Mouse (Mus musculus): Measurements from ENCODE around the gene Tbc1d2.
"Not testable (repeated sequence)": the region's sequence is repeated elsewhere in the genome, so short reads cannot be mapped to it uniquely, and the experiment has no call there.

Tbc1d2 gene

GRCm38 (mm10) chr4:46641283-46641682, 8.7 kb downstream of the Tbc1d2 start:
- no peak for DNase-seq

- no peak for DNase-seq
Observed at GRCm38 (mm10) chr4:46639866-46640265, 10.1 kb downstream of the Tbc1d2 start.

GRCm38 (mm10) chr4:46637250-46637649, 12.8 kb downstream of the Tbc1d2 start:
- DNase-seq, result not testable (repeated sequence)

DNA sequence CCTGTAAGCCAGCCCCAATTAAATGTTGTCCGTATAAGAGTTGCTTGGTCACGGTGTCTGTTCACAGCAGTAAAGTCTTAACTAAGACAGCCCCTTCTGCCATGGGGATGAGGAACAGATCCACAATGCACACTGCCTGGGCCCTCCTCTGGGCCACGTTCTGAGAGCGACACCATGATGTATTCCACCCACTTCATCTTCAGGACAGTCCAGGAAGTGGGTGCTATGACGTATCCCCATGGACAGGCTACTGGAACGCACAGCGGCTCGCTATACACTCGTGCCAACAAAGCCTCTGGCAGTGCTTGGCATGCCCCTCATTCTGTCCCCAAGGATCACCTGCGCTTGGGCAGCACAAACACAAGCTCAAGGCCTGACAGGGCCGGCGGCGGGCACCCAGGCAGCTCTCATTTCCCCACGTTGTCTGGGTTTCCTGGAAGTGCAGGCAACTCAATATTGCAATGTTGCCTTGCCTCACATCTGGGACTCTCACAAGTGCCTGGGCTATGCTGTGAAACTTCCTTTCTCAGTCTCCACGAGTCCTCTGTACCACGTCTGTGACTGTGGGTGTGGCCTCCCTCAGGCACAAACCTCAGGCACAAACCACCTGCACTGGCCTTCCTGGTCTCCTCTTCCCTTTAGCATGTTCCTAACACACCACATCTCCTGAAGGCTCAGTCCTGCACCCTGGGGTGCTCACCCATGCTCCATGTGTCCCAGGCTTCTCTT, 14.1 kb downstream of the Tbc1d2 start:
- no peak for DNase-seq

DNA sequence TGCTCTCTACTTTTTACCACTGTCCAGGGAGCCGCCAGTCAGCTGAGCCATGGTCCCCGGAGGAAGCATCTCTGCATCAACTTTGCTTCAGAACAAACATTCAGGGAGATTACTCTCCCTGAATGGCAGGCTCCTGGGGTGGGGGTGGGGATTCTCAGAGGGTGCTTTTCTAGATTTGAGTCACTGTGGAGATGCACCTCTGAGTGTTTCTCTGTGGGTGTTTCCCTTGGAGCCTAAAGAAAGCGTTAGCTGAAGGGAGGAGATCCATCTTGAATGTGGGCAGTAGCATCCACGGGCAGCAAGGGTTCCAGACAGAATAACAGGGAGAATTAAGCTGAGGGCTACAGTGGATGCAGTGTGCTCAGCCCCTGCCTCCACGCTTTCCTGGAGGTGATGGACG, 15.1 kb downstream of the Tbc1d2 start:
- DNase-seq, result no peak

DNA sequence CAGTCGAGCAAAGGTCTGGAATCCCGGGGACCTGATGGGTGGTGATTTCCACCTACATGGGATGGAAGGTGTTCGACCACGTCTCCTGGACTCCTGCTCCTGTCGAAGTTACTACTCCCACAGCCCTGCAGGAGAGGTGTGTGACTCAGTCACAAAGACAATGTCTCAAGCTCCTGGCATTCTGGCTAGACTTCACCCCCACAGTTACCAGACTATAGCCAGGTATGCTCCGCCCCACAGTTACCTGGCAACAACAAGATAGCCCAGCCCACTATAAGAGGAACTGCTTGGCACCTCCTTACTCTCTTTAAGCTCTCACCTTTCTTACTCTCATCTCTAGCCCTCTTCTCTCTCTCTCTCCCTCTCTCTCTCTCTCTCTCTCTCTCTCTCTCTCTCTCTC, 16.4 kb downstream of the Tbc1d2 start:
- DNase-seq, result not testable (repeated sequence)

GRCm38 (mm10) chr4:46632465-46632864, 17.5 kb downstream of the Tbc1d2 start:
- DNase-seq, result no peak

DNA sequence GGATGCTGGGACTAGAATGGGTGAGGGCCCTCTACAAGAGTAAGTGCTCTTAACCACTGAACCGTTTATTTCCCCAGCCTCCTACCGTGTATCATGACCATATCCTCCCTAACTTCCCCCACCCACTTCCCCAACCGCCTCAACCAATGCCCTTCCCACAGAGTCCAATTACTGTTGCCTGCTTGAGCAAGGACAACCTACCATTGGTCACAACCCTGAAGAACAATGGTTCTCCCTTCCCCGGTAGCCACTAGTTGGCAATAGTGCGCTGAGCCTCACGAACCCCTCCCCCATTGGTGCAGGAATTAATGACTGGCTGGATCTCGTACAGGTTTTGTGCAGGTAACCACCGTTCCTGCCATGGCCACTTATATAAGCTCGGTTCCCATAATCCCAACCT, 19.6 kb downstream of the Tbc1d2 start:
- peak; percentile 46 for DNase-seq

DNA sequence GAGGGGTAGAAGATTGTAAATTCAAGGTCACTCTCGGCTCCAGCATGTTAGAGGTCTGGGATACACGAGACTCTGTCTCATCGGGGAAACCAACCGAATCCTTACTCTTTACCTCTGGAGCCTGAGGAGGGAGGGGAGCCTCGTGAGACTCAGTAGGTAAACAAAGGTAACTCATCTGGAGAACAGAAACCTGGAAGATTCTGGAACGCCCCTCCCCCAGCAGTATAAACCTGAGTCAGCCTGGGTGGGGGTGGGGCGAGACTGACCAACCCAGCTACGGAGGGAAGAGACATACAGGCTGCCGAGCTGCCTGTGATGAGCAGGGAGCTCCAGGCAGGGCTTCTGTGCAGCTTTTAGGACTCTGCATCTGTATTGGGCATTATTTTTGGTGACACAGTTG, 21.1 kb downstream of the Tbc1d2 start:
- no peak for DNase-seq

- DNase-seq, result no peak
Observed at GRCm38 (mm10) chr4:46628081-46628480, 21.9 kb downstream of the Tbc1d2 start.

DNA sequence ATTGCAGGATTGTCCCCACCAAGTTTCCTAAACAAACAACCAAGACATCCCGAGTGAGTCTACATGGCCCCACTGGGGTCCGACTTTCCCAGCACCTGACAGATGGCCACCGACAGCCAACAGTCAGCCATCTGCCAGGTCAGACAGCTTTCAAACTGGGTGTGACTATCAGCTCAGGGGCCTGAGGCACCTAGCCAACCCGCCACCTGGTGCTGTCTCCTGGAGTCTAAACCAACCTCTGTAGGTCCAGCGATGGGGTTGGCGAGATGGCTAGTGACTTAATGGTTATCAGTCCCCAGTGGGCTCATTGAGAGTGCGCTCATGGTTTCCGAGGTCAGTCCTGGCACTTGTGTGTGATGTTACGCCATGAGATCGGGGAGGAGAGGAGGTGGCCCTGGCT, 24.9 kb downstream of the Tbc1d2 start:
- DNase-seq, result no peak

DNA sequence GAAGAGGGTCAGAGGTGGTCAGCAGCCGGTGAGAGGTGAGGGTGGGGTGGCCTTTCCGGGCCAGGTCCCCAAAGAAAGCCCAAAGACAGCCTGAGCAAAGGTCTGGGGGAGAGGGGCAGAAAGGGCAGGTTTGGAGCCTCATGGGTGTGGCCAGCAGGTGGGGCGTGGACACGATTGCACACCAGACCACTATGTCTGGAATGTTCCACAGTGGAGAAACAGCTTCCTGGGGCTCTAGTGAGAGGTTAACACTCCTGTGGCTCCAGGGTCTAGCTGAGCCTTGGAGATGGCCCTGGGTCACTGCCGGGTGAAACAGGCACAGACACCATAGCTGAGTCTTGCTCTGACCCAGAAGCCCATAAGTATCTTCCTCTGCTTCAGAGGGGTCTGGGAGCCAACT, 27.0 kb downstream of the Tbc1d2 start:
- DNase-seq, result no peak

DNA sequence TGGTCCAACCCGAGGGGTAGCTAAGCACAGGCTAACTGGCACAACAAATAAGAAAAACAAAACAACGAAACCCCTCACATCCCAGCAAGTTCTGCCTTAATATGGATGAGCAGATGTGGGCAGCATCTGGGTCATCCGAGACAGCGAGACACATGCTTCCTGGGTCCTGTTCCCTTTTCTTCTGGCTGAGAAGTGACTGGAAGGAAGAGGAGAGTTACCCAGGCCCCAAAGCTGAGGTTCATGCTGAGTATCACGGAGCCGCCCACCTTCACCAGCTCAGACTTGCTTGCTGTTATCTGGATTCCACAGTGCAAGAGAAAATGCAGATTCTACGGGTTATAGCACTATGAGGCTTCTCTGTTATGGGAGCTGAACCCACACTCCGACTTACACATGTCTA, 29.1 kb downstream of the Tbc1d2 start:
- no peak for DNase-seq

DNA sequence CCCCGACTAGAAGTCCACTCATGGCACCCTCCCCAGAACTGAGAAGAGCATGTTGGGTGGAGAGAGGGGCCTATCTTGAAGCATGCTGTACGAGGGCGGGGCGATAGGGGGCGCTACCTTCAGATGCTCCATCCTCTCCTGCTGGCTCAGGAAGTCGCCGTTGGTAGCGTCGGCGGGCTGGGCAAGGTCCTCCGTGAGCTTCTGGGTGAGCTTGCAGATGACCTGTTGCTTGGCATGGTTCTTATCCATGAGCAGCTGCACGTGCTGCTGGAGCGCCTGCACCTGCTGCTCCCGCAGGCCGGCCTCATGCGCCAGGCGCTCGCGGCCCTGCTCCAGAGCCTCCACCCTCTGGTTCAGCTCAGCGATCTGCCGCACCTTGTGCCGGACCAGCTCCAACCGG, 29.7 kb downstream of the Tbc1d2 start:
- no peak for DNase-seq

- DNase-seq, result no peak
Observed at GRCm38 (mm10) chr4:46618196-46618817, 31.7 kb downstream of the Tbc1d2 start.

DNA sequence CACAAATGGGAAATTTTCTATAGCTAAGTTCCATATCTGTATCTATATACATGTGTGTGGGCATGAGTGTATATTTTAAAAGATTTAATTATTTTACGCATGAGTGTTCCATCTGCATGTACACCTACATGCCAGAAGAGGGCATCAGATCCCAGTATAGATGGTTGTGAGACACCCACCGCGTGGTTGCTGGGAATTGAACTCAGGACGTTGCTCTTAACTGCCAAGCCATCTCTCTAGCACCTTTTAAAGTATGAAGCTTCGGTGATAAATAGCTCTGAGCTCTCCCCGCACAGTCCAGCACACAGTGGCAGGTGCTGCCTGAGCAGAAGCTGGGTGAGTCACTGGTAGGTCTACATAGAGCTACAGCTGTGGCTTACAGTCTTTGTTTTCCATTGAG, 32.6 kb downstream of the Tbc1d2 start:
- DNase-seq, result no peak

- no peak for DNase-seq
Observed at GRCm38 (mm10) chr4:46614641-46615040, 35.4 kb downstream of the Tbc1d2 start.

- no peak for DNase-seq
Observed at GRCm38 (mm10) chr4:46613618-46614017, 36.4 kb downstream of the Tbc1d2 start.

GRCm38 (mm10) chr4:46611181-46611580, 38.8 kb downstream of the Tbc1d2 start:
- peak; percentile 91 for DNase-seq

GRCm38 (mm10) chr4:46607601-46608000, 42.4 kb downstream of the Tbc1d2 start:
- DNase-seq, result no peak

DNA sequence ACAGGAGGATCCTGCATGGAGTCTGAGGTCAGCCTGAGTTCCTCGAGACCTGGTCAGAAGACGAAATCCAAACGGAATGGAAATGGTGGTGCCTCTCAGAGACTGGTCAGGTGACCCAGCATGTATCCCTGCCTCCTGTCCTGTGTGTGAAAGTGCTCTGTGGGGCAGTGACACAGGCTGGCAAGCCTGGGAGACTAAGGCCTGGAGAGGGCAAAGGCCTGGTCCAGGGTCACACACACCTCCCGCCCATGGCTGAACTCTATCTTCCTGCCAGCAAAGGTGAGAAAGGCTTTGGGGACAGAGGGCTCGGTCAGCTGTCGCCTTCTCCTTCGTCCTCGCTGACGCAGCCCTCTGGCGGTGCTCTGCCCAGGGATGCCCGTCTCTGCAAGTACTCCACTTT, 44.6 kb downstream of the Tbc1d2 start:
- DNase-seq, result no peak

DNA sequence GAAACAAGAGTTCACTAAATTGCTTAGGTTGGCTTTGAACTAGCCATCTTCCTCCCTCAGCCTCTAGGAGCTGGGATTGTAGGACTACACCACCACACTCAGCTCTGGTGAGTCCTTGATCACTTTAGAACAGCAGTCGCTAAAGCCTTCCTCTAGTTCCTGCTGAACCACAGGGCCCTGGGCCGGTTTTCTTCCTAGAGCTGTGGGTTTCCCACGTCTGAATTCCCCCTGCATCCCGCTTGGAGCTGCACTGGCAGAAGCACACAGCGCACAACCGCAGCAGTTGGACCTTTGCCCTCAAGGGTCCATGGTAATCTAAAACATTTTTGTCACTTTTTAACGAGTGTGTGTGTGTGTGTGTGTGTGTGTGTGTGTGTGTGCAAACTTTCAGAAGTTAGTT, 47.3 kb downstream of the Tbc1d2 start:
- no peak for DNase-seq

GRCm38 (mm10) chr4:46601844-46602423, 48.1 kb downstream of the Tbc1d2 start, which contains the start of gene Coro2a:
Gene Coro2a (minus strand): TSS chr4:46602202.
- peak; percentile 87 for DNase-seq

GRCm38 (mm10) chr4:46601258-46601843, 48.7 kb downstream of the Tbc1d2 start:
- DNase-seq, result no peak

Data from lung, postnatal 14 days (tissue).